Mouse (Mus musculus) layer of hippocampus, postnatal 10 days (tissue): ENCODE data around the gene 3110070M22Rik. TPM values are rescaled to one million over a fixed set of nuclear protein-coding genes. Genes with fewer than 3 reads are reported as not detected.
"Not testable (repeated sequence)": the region's sequence is repeated elsewhere in the genome, so short reads cannot be mapped to it uniquely, and the experiment has no call there.

Source experiments
- DNase-seq, 2 experiments: peaks; one replicate each; pipeline ENCODE4 v3.0.0; 2021; ENCODE audit warnings: low spot score in 2 of 2
- long read RNA-seq: library from polyadenylated mRNA; stranded (forward); transcript quantifications from one replicate; pipeline ENCODE4 v2.0.0, GENCODE M21; 2023
- total RNA-seq, 2 experiments: library from RNA; stranded (reverse); gene quantifications; 2 replicates each; pipeline ENCODE4 v1.2.3; 2021

Gene 3110070M22Rik
- total RNA-seq: 1 to 10 TPM; 3.2 to 4.3 TPM
- long read RNA-seq, partial matches to known transcripts: 0 of 1 reads
- long read RNA-seq, other reads (novel, unspliced or antisense): 0 of 1 reads

DNA sequence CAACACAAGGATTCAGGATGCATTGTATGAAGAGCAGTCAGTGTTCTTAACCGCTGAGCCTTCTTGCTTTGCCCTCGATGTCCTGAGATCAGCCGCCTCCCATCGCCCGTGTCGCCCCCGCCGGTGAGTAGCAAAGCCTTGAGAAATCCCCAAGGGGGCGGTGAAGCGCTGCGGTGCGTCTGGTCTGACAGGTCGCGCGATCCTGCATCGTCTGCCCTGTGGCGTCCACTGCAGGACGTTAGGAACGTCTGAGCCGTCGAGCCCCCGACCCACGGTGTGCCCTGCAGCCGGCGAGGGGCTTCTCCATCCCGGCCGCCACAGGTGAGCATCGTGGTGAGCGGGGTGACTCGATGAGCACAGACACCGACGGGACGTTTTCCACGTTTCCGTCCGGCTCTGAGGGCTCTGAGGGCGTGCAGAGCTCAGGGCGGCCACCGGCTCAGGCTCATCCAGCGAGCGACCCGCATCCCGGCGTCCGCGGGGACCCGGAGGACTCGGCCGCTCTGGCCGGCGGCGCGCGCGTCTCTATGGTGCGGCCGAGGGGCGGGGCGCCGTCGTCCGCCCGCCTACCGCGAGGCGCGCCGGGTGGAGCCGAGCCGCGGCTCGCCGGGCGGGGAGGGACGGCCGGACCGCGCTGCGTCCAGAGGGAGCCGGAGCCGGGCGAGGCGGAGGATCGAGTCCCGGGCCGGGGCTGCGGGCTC is at the start of gene 3110070M22Rik, which contains the start of gene Tmem267:
3110070M22Rik (minus strand) TSS at position 504 of the 701 bp plus-strand sequence.
Tmem267 (plus strand) TSS at position 160 of the 701 bp plus-strand sequence.
- DNase-seq: peak; percentile 81 to 91

DNA sequence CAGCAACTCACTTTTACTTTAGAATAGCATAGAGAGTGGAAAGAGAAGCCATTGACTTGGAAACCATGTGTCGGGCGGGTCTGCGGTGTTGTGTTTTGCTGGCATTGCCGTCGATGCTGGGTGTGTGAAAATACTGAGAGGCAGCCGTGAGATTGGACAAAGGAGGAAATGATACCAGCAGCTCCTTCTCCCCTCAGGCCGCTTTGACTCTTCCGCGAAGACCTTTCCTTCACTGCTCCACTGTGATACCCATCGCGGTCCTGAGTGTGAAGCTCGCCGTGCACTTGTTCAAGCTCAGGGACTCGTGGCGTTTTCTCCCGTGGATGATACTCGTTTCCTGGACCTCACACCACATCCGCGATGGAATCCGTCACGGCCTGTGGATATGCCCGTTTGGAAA is 6.8 kb upstream of the 3110070M22Rik start:
- DNase-seq: not testable (repeated sequence)

DNA sequence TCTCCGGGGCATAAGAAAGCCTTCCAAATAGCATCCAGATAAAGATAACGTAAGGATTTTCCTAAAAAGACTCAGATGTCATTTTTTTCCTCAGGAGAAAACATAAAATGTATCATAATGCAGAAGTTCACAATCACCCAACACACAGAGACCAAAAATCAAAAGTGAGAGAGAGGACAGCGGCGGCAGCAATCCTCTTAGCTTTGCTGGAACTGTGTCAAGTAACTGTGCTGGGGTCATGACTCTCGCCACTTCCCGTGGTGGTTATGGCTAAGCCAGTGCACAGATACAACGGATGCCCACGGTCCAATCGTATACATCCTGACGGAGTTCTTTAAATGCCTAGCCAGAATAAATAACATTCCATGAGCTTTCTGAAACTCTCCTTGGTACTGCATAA is 3.9 kb upstream of the 3110070M22Rik start:
- DNase-seq: not testable (repeated sequence)

DNA sequence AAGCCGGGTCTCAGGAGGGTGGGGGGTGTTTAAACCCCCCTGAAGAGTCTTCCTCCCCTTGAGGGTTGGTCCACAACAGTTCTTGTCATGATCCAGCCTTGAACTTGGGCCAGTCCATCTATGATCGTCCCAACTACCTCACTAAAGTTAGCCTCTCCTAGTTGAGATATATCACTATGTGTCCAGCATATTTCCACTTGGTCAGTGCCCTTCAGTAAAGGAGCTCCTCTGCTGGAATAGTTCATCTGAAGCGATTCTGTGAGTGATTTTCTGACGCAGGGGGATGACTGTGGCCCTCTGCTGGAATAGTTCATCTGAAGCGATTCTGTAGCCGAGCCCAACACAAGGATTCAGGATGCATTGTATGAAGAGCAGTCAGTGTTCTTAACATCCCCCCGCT is 829 bp downstream of the 3110070M22Rik start:
- no peak for DNase-seq

- no peak for DNase-seq
Observed at GRCm38 (mm10) chr13:119477789-119478188, 10.4 kb downstream of the 3110070M22Rik start.

DNA sequence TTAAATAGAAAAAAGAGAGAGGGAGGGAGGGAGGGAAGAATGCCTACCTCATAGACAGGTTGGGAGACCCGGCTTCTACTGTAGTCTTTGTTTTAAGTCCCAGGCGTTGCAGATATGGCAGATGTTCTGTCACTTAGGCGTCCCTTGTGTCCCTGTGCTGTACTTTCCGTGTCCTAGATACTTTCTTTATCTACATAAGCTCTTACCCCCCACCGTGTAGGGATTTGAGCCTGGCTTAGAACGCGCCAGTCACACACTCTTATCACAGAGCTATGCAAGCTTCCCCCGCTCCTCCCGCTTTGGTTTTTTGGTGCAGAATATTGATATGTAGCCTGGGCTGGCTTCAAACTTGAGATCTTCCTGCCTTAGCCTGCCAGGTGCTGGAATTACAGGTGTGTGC is 11.6 kb downstream of the 3110070M22Rik start:
- no peak for DNase-seq

- peak; percentile 85 to 87 for DNase-seq
Observed at GRCm38 (mm10) chr13:119462596-119463560, 25.3 kb downstream of the 3110070M22Rik start, which contains the start of gene 4833420G17Rik. TSS of gene 4833420G17Rik (plus strand) at chr13:119462768.

GRCm38 (mm10) chr13:119461900-119462595 is 26.1 kb downstream of the 3110070M22Rik start:
- no peak for DNase-seq

DNA sequence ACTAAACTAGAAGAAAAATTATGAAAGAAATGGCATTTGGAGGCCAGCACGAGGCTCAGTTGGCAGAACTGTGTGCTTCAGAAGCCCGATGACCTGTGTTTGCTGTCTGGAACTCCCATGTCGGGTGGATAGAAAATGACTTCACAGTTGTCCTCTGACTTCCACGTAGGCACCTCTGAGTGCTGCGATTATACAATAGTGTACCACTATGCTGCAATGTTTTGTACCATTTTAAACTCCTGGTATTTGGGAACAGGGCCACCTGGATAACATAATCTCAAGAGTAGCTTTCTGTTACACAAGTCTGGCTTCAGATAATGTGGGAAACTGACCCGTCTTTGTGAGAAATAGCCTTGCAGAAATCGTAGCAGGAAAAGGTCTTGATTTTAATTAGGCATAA is 31.8 kb downstream of the 3110070M22Rik start:
- DNase-seq: no peak

- DNase-seq: no peak
Observed at GRCm38 (mm10) chr13:119455082-119455481, 33.1 kb downstream of the 3110070M22Rik start.

DNA sequence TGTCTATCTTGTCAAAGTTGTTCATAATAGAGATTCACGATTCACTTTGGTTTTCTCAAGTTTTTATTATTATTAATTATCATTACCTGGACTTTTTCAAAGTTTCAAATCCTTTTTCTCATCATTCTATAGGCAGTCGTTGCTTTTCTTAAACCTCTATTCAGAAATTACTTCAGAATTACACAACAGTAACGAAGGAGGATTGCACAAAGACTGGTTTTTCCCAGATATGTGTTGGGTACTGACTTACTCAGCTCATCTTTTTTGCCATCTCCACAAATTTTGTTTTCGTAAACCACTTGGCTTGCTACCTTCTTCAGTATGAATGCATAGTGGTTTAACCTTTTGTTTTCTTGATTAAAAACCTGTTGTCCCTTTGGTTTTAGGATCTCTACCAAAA is 34.6 kb downstream of the 3110070M22Rik start:
- no peak for DNase-seq

- DNase-seq: no peak
Observed at GRCm38 (mm10) chr13:119442244-119442643, 45.9 kb downstream of the 3110070M22Rik start.

Other genes with a start within 250 kb of the 3110070M22Rik start
- 100 to 1,000 TPM in 1 of 2 experiments, 10 to 100 TPM in 1; 95.2 to 109 TPM for gene Paip1, start 59.8 kb downstream of the 3110070M22Rik start, total RNA-seq
- 10 to 100 TPM; 24.6 to 32.2 TPM for gene 4833420G17Rik, start 25.6 kb downstream of the 3110070M22Rik start, total RNA-seq
- gene Tmem267, start 344 bp downstream of the 3110070M22Rik start, total RNA-seq: 10 to 100 TPM; 27.0 to 37.8 TPM
- gene Ccl28, start 135.4 kb upstream of the 3110070M22Rik start, total RNA-seq: 1 to 10 TPM; 1.8 to 2.5 TPM
- gene Hmgcs1, start 202.0 kb upstream of the 3110070M22Rik start, total RNA-seq: 100 to 1,000 TPM; 630 to 638 TPM